Mouse (Mus musculus) hindbrain, embryonic 10.5 days (tissue): Measurements from ENCODE around the gene Rgcc. TPM values are rescaled to one million over a fixed set of nuclear protein-coding genes. Genes with fewer than 3 reads are reported as not detected.

ENCODE experiments used
- DNase-seq: peaks from one replicate; pipeline ENCODE4 v3.0.0-alpha.2; 2017; ENCODE audit warnings: low spot score
- H3K27ac ChIP-seq: fragments of 300-500 bp; sonication (generic); 2 replicates; pipeline ENCODE4 v1.5.1; 2016; ENCODE audit warnings: mild to moderate bottlenecking, moderate library complexity
- H3K27me3 ChIP-seq: fragments of 300-500 bp; sonication (generic); 2 replicates; pipeline ENCODE4 v1.6.1; 2016; ENCODE audit warnings: mild to moderate bottlenecking; ENCODE audit not compliant: poor library complexity, insufficient read depth, severe bottlenecking
- H3K36me3 ChIP-seq: fragments of 300-500 bp; sonication (generic); 2 replicates; pipeline ENCODE4 v1.6.1; 2016; ENCODE audit warnings: mild to moderate bottlenecking, moderate library complexity
- H3K4me1 ChIP-seq: fragments of 300-500 bp; sonication (generic); replicated peaks from 2 replicates; pipeline ENCODE4 v1.6.1; 2016; ENCODE audit warnings: mild to moderate bottlenecking
- H3K4me3 ChIP-seq: fragments of 300-500 bp; sonication (generic); 2 replicates; pipeline ENCODE4 v1.5.1; 2016; ENCODE audit warnings: mild to moderate bottlenecking, moderate library complexity
- H3K9me3 ChIP-seq: fragments of 300-500 bp; sonication (generic); 2 replicates; pipeline ENCODE4 v1.6.1; 2016; ENCODE audit warnings: mild to moderate bottlenecking, moderate library complexity
- WGBS: fragments of 180-500 bp; shearing (Covaris S2); methylation state at CpG from one replicate; pipeline ENCODE4 v1.1.7; 2016; 5-methylcytosine and 5-hydroxymethylcytosine counted together
- polyA plus RNA-seq: library from polyadenylated mRNA; unstranded; fragments of >200 nt; fragmentation: Nextera tagmentation; extraction: Ambion mirVana; gene quantifications from 2 replicates; pipeline ENCODE4 v1.2.1, GENCODE M21; 2016

Gene Rgcc
- polyA plus RNA-seq, 1 experiment from 2014 or later = 26.2 TPM

DNA sequence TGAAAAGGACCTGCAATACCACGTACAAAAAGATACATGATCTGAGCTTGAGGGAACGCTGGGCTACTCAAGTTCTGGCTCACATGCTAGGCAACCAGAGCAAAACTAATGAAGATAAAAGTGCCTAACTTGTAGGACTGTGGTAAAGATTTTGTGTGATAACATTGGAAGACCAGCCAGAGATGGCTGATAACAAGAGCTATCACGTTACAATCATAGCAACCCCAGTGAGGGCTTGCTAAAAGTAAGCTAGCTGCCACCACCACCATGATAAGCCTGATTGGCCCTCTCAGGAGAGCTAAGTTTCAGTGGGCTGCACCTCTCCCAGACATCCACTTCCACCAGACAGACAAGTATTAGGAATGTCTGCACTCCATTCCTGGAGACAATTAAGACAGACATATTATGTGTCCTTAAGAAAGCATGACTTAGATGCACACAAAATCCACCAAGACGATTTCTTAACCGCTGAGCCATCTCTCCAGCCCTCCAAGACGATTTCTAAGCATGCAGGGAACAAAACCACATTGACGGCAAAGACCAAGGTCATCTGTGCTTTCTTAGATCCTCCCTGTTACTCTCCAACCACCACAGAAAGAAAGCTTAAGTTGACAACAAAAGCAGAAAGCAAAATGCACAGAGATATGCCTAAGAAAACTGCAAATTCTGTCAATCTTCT lies 3.0 kb downstream of the Rgcc start:
- H3K4me3 ChIP-seq = no peak overlapping the region
- 71% methylated on average over 7 of the region's 7 CpGs for WGBS
- peaks cover 60% of the 10 kb centered on the region for H3K4me1 ChIP-seq
- no peaks in the 10 kb centered on the region for H3K36me3 ChIP-seq
- no peak for DNase-seq
- H3K27me3 ChIP-seq = peaks cover 74% of the 10 kb centered on the region
- no peaks in the 10 kb centered on the region for H3K9me3 ChIP-seq
- H3K27ac ChIP-seq = no peak overlapping the region

DNA sequence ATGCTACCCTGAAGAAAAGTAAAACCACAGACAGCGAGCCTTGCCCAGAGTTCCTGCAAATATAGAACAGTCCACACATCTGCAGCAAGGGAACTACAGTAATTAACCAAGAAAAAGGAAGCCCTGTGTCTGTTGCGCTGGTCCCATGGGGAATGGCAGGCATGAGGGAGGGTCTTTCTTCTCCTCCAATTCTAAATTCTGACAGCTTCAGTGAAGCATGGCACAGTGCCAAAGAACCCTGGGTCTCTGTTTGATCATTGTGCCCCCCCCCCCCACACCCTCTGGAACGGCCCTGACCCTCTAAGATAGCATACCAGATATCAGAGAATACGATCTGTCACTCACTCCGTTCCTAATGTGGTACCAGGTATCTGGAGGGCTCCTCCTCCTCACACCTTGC lies 4.6 kb downstream of the Rgcc start:
- H3K36me3 ChIP-seq = no peaks in the 10 kb centered on the region
- peaks cover 62% of the 10 kb centered on the region for H3K27me3 ChIP-seq
- no peak overlapping the region for H3K27ac ChIP-seq
- peaks cover 71% of the 10 kb centered on the region for H3K4me1 ChIP-seq
- no peaks in the 10 kb centered on the region for H3K9me3 ChIP-seq
- WGBS = 45% methylated on average over 5 of the region's 5 CpGs
- DNase-seq = no peak
- H3K4me3 ChIP-seq = no peak overlapping the region

DNA sequence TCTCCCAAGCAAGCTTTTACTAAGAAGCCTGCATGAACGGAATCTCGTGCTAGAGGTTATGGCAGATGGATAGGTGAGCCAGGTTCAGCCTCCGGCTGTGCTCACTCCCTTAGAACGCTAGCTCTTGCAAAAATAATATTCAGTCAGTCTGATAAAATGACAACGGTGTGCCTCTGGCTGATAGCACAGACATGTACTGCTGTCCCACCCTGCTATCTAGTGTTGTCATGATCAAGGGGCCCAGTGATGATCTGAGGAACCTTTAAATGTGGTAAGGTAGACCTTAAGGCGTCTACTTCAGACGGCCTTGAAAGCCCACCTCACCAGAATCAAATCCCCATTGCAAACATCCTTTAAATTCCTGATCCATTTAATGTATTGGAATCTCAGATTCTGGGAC lies 5.2 kb downstream of the Rgcc start:
- no peak for DNase-seq
- H3K27ac ChIP-seq = no peak overlapping the region
- H3K4me1 ChIP-seq = peaks cover 64% of the 10 kb centered on the region
- WGBS = 82% methylated on average over 7 of the region's 7 CpGs
- no peak overlapping the region for H3K4me3 ChIP-seq
- H3K27me3 ChIP-seq = peaks cover 58% of the 10 kb centered on the region
- H3K9me3 ChIP-seq = no peaks in the 10 kb centered on the region
- H3K36me3 ChIP-seq = no peaks in the 10 kb centered on the region

DNA sequence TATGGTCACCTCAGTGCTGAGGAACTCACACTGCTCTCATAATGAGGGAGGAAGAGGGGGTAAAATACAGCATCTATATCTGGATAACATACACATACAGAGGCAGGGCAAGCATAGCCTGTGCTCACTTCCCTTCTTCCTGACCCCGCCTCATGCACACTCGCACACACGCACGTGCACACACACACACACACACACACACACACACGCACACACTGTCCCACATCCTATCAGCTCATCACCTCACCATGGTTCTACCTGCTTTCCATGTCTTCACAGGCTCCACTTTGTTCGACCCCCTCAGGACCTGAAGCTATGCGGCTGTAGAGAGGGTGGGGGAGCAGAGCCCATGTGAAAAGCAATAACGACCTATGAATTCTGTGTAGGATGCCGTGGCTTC lies 5.9 kb downstream of the Rgcc start:
- H3K27me3 ChIP-seq = peaks cover 53% of the 10 kb centered on the region
- H3K4me3 ChIP-seq = no peak overlapping the region
- WGBS = 93% methylated on average over 9 of the region's 9 CpGs
- H3K9me3 ChIP-seq = no peaks in the 10 kb centered on the region
- no peak overlapping the region for H3K27ac ChIP-seq
- DNase-seq = no peak
- H3K36me3 ChIP-seq = no peaks in the 10 kb centered on the region
- peaks cover 64% of the 10 kb centered on the region for H3K4me1 ChIP-seq

DNA sequence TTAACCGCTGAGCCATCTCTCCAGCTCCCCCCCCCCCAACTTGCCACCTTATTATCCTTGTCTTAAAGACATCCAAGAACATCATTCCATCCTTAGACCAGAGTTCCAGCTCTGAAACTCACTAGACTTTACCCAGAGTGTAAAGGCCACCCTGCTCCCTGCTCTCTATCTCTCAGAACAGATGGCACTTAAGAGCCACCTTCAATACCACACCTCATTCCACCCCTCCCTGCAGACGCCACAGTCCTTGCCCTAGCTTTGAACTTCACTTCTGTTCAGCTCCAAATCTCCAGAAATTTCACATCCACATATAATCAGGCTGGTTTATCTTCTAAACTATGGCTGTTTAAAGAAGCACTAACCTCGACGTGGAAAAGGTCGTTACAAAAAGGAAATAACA lies 6.5 kb downstream of the Rgcc start:
- 77% methylated on average over 5 of the region's 5 CpGs for WGBS
- Histone ChIP-seq H3K36me3 (no peaks in the 10 kb centered on the region), H3K4me1 (peaks cover 64% of the 10 kb centered on the region)

DNA sequence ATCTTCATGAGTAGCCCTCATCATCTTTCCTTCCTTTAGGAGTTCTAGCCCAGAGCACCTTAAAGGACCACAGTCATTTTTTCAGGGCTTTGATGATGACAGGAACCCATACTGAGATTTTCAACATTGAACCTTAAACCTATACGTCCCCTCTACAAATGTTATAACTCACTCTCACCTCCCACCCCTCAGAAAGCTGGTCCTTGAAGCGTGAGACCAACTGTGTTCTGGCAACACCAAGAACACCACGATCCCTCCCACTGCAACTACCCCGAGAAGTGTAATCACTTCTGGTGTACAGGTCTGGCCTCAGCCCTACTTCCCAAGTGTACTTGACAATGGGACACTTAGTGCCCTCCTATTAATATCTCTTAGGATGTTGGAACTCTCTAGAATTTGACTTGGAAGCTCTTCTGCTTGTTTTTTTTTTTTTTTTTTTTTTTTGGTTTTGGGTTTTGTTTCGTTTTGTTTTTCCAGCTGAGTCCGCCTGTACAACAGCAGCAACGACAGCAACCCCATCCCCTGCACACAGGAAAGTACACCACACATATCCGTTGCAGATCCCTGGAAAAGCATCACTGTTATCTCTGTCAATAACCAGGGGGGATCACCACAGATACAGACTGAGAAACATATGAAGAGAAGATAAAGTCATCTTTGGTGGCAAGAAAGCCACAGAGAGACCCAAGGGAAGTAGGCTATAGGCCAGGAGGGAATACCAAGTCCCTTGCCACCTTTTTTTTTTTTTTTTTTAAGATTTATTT lies 7.2 kb downstream of the Rgcc start:
- DNase-seq = no peak
- H3K36me3 ChIP-seq = no peaks in the 10 kb centered on the region

More for the DNA sequence above, 6.5 kb downstream of the Rgcc start:
- Histone ChIP-seq H3K4me3 (no peak overlapping the region), H3K27ac (no peak overlapping the region), H3K9me3 (no peaks in the 10 kb centered on the region), H3K27me3 (peaks cover 52% of the 10 kb centered on the region)
- no peak for DNase-seq

DNA sequence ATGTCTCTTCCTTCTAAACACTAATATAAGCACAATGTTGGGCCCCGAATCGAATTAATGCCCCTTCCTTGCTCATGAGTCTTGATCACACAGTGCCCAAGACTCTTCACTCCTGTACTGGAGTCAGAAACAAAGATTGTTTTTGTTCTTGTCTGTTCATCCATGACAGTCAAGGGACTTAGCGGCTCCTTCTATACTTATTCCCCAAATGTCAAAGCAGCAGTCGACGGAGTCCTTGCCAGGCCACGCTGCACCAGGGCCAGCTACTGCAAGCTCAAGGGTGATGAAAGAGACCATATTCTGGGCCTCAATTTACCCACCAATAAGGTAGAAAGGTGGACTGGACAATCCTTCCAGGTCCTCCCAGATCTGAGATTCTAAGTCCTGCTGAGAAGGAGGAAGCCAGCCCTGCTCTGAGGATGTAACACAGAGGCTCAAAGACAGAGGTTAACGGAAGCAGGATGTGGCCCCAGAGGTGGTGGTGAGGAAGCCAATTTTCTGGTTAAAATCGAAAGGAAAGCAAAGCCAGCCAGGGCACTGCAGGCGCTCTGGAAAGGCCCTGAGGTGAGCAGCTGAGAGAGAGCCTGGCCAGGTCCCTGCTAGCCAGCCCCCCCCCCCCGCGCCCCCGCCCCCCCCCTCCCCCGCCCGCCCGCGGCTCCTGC lies 8.2 kb downstream of the Rgcc start:
- DNase-seq = no peak
- H3K9me3 ChIP-seq = no peaks in the 10 kb centered on the region
- peaks cover 59% of the 10 kb centered on the region for H3K4me1 ChIP-seq
- no peak overlapping the region for H3K4me3 ChIP-seq
- peaks cover 37% of the 10 kb centered on the region for H3K27me3 ChIP-seq
- 31% methylated on average over 12 of the region's 16 CpGs for WGBS
- H3K27ac ChIP-seq = peak overlapping the region; percentile 62
- no peaks in the 10 kb centered on the region for H3K36me3 ChIP-seq

More for the DNA sequence above, 7.2 kb downstream of the Rgcc start:
- Histone ChIP-seq H3K4me1 (peaks cover 63% of the 10 kb centered on the region), H3K4me3 (no peak overlapping the region), H3K27ac (no peak overlapping the region), H3K27me3 (peaks cover 47% of the 10 kb centered on the region), H3K9me3 (no peaks in the 10 kb centered on the region)
- 82% methylated on average over 8 of the region's 8 CpGs for WGBS

DNA sequence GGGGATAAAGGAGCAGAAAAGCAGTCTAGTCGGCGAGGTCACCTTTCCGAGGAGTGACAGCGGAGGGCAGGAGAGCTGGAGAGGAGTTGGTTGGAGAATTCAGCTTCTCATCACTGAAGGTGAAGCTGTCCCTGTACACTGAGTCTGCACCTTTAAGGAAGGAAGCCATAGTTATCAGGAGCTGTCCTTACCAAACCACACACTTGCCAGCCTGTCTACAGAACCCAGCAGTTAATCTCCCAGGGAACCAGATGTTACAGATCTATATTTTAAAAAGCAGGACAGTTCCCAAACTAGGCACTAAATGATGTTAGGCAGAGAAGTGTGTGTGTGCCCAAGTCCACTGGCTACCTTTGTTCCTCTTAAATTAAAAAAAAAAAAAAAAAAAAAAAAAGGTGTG lies 9.8 kb downstream of the Rgcc start:
- no peaks in the 10 kb centered on the region for H3K9me3 ChIP-seq
- no peak for DNase-seq
- no peaks in the 10 kb centered on the region for H3K36me3 ChIP-seq
- no peak overlapping the region for H3K4me3 ChIP-seq
- 85% methylated on average over 4 of the region's 4 CpGs for WGBS
- no peak overlapping the region for H3K27ac ChIP-seq
- peaks cover 51% of the 10 kb centered on the region for H3K4me1 ChIP-seq
- H3K27me3 ChIP-seq = peaks cover 22% of the 10 kb centered on the region

DNA sequence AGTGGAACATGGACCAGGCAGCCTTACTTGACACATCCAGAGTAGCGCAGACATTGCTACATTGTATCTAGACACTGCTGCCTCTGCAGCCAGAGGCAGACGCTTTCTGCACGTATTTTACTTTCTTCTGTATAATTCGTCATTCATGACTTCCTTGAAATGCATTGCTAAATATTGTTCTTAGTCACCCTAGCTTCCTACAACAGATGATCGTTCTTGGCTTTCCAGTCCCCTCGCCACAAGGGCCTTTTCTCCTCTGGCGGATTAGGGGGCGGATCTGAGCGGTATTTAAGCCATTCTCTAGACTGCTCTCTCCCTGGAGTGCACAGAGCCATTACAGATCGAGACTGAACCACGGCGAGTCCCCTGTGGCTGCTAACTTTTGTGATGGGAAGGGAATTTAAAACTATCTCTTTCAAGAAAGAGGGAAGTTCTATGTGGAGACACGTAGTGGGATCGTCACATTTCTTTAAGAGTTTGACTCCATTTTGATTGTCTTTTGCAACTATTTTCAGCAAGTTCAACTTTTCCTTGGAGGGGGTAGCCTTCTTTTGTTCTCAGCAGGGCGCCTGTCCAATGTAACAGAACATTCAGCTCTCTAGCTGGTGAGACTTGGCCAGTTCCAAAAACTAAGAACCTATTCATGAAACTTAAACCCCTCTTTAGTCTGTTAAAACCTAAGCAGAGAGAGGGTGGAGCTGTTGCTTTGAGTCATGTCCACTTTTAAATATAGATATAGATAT lies 10.6 kb downstream of the Rgcc start:
- no peaks in the 10 kb centered on the region for H3K9me3 ChIP-seq
- no peak for DNase-seq
- H3K4me1 ChIP-seq = peaks cover 47% of the 10 kb centered on the region
- no peaks in the 10 kb centered on the region for H3K36me3 ChIP-seq
- peak overlapping the region; percentile 36 for H3K27ac ChIP-seq
- no peak overlapping the region for H3K4me3 ChIP-seq
- H3K27me3 ChIP-seq = peaks cover 17% of the 10 kb centered on the region
- WGBS = 28% methylated on average over 15 of the region's 15 CpGs

DNA sequence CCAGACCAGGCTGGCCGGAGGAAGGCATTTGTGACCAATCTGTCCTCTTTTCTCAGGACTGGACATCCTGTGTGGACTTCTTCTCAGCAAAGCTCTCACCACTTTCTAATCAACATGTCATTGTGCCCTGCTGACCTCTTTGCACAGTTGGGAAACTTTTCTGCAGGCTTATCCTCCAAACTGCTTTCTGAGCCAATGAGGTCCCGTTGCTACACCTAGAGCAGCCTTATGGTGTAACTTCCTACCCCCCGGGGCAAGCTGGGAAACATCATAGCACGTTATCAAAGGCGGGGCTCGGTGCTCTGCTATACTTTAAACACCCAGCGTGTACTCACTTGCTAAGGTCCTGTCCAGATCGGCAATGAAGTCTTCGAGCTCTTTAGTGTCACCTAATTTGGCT lies 11.5 kb downstream of the Rgcc start:
- Histone ChIP-seq H3K4me3 (no peak overlapping the region), H3K27me3 (peaks cover 11% of the 10 kb centered on the region; the same call in 1 of the 2 replicates), H3K4me1 (peaks cover 41% of the 10 kb centered on the region), H3K36me3 (no peaks in the 10 kb centered on the region), H3K9me3 (no peaks in the 10 kb centered on the region), H3K27ac (0 out of 2 replicates have a peak overlapping the region, but pooled peaks have one; percentile 36)
- no peak for DNase-seq
- WGBS = 55% methylated on average over 9 of the region's 9 CpGs

DNA sequence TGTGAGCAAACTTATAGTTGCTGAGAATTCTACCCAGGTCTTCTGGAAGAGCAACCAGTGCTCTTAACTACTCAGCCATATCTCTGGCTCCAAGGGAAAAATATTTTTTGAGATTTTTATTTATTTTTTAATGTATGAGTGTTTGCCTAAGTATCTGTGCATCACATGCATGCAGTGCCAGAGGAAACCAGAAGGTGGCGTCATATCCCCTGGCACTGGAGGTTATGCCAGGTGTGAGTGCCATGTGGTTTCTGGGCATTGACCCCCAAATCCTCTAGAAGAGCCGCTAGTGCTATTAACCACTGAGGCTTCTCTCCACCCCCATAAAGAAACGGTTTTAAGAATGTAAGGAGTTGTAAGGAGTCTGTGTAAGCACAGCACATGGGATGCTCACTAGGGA lies 13.2 kb downstream of the Rgcc start:
- no peak overlapping the region for H3K27ac ChIP-seq
- DNase-seq = no peak
- no peaks in the 10 kb centered on the region for H3K36me3 ChIP-seq
- H3K4me3 ChIP-seq = no peak overlapping the region
- WGBS = 67% methylated on average over 3 of the region's 3 CpGs
- peaks cover 11% of the 10 kb centered on the region; the same call in 1 of the 2 replicates for H3K27me3 ChIP-seq
- no peaks in the 10 kb centered on the region for H3K9me3 ChIP-seq
- peaks cover 32% of the 10 kb centered on the region for H3K4me1 ChIP-seq

DNA sequence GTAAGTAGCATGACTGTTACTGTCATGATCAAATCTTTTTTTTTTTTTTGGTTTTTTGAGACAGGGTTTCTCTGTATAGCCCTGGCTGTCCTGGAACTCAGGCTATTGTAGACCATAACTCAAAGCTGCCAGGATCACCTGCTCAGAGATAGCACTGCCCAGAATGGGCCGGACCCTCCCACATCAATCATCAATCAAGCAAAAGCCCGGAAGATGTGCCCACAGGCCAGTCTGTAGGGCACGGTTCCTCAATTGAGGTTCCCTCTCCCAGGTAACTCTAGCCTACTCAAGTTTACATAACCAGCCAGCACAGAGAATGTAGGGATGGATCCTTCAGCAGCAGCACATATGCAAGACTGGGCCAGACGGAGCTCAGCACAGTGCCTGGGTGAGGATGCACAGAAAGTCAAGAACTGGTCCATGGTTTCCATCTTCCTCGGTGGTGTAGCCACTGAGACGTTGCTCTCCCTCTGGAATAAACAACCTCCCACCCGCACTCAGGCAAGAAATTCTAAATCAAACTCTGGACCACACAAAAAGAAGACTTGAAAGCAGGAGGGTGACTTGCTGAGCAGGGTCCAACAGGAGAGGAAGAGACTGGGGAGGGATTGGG lies 14.1 kb downstream of the Rgcc start:
- H3K9me3 ChIP-seq = no peaks in the 10 kb centered on the region
- H3K27ac ChIP-seq = no peak overlapping the region
- no peaks in the 10 kb centered on the region for H3K36me3 ChIP-seq
- H3K4me1 ChIP-seq = peaks cover 23% of the 10 kb centered on the region
- DNase-seq = no peak
- 92% methylated on average over 7 of the region's 7 CpGs for WGBS
- H3K27me3 ChIP-seq = peaks cover 11% of the 10 kb centered on the region; the same call in 1 of the 2 replicates
- H3K4me3 ChIP-seq = no peak overlapping the region
